Mouse (Mus musculus) C2C12 (cell line): ENCODE results near the gene Gm37240. TPM values are rescaled to one million over a fixed set of nuclear protein-coding genes. Genes with fewer than 3 reads are reported as not detected.

Experiments used
- H3K27me3 ChIP-seq: one replicate; pipeline ENCODE4 v1.6.1; 2011; ENCODE audit not compliant: control insufficient read depth, insufficient read depth, insufficient read length
- H3K36me3 ChIP-seq: one replicate; pipeline ENCODE4 v1.6.1; 2011; ENCODE audit not compliant: control insufficient read depth, insufficient read depth
- H3K4me3 ChIP-seq: one replicate; pipeline ENCODE4 v1.5.1; 2011; ENCODE audit warnings: mild to moderate bottlenecking, control low read depth; ENCODE audit not compliant: poor library complexity, insufficient read depth, severe bottlenecking
- H3K79me2 ChIP-seq: one replicate; pipeline ENCODE4 v1.6.1; 2011; ENCODE audit not compliant: control insufficient read depth, insufficient read depth
- H3K79me3 ChIP-seq: one replicate; pipeline ENCODE4 v1.6.1; 2011; ENCODE audit warnings: low read depth, control low read depth
- H3ac ChIP-seq: one replicate; pipeline ENCODE3; 2011; ENCODE audit warnings: low read depth; ENCODE audit not compliant: control insufficient read depth, insufficient read length
- CEBPB ChIP-seq: IDR thresholded peaks from one replicate; pipeline ENCODE4 v1.6.1; 2011; ENCODE audit warnings: low read depth, mild to moderate bottlenecking, control low read depth, moderate library complexity
- CTCF ChIP-seq: IDR thresholded peaks from one replicate; pipeline ENCODE4 v1.5.1; 2011; ENCODE audit not compliant: control insufficient read depth, insufficient read depth, insufficient read length
- FOSL1 ChIP-seq: IDR thresholded peaks from one replicate; pipeline ENCODE4 v1.8.0; 2011; ENCODE audit warnings: mild to moderate bottlenecking, low read length; ENCODE audit not compliant: poor library complexity, insufficient read depth, severe bottlenecking
- MAX ChIP-seq: IDR thresholded peaks from one replicate; pipeline ENCODE4 v1.6.1; 2011; ENCODE audit warnings: mild to moderate bottlenecking, control low read depth
- MYOD1 ChIP-seq: IDR thresholded peaks from one replicate; pipeline ENCODE4 v1.6.1; 2011; ENCODE audit warnings: low read depth; ENCODE audit not compliant: control insufficient read depth, insufficient read length
- MYOG ChIP-seq: IDR thresholded peaks from one replicate; pipeline ENCODE4 v1.6.1; 2011; ENCODE audit not compliant: control insufficient read depth, insufficient read length; ENCODE audit errors: extremely low read depth
- USF1 ChIP-seq: IDR thresholded peaks from one replicate; pipeline ENCODE4 v1.6.1; 2011; ENCODE audit warnings: low read depth, mild to moderate bottlenecking, control low read depth, moderate library complexity
- long read RNA-seq, 2 experiments: library from polyadenylated mRNA; unstranded; transcript quantifications; one replicate each; pipeline ENCODE4 v2.0.0; 2019 to 2020
- polyA plus RNA-seq: library from polyadenylated mRNA; unstranded; fragments of >200 nt; fragmentation: generic; extraction: Trizol; gene quantifications from one replicate; pipeline ENCODE4 v1.2.1, GENCODE M21; 2012; ENCODE audit warnings: missing spikeins

The Gm37240 gene
- polyA plus RNA-seq = 7.3 TPM
- long read RNA-seq, experiment 1, partial matches to known transcripts = 0 of 2 reads
- long read RNA-seq, experiment 1, other reads (novel, unspliced or antisense) = 2 of 2 reads
- long read RNA-seq, experiment 2, partial matches to known transcripts = 0 of 1 reads
- long read RNA-seq, experiment 2, other reads (novel, unspliced or antisense) = 1 of 1 reads

GRCm38 (mm10) chr3:85887239-85887827 lies at the start of gene Gm37240, which contains the start of gene Glt28d2:
Gene Gm37240 (minus strand): TSS chr3:85887518.
Gene Glt28d2 (minus strand): TSS chr3:85887516.
- H3K4me3 ChIP-seq = peak within 1 kb of the TSS; percentile 54
- H3K79me2 ChIP-seq = peaks cover 43% of the 10 kb centered on the region
- H3K36me3 ChIP-seq = no peaks in the 10 kb centered on the region
- H3K79me3 ChIP-seq = peaks cover 23% of the 10 kb centered on the region
- TF ChIP-seq MYOD1 (no peak), MAX (peak; percentile 67)
- H3K27me3 ChIP-seq = no peaks in the 10 kb centered on the region
- H3ac ChIP-seq = peak within 1 kb of the TSS; percentile 74

DNA sequence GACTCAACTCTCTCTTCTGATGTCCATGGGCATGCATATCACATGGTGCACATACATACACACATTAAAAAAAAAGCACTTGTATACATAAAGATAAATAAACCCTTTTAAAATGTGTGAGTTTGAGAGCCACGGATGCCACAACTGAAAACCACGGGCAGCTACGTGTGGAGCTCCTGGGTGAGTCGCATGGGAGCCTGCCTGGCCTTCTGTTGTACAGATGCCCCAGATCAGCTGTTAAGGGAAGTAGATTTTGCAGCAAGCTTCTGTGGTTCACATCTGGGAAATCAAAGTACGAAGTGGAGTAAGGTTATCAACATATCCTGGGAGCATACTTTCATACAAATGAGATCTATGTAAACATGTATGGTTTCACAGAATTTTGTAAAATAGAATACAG lies 46.3 kb upstream of the Gm37240 start:
- Histone ChIP-seq H3K27me3 (no peaks in the 10 kb centered on the region), H3K79me3 (no peaks in the 10 kb centered on the region), H3ac (no peak overlapping the region), H3K79me2 (no peaks in the 10 kb centered on the region), H3K36me3 (no peaks in the 10 kb centered on the region), H3K4me3 (no peak overlapping the region)
- no peak for TF ChIP-seq FOSL1
- no peak for TF ChIP-seq CEBPB
- no peak for TF ChIP-seq CTCF
- TF ChIP-seq MYOG = no peak
- TF ChIP-seq MYOD1 = no peak
- TF ChIP-seq USF1 = no peak
- TF ChIP-seq MAX = no peak

- Histone ChIP-seq H3K4me3 (no peak overlapping the region), H3K27me3 (no peaks in the 10 kb centered on the region), H3K36me3 (no peaks in the 10 kb centered on the region), H3K79me3 (no peaks in the 10 kb centered on the region), H3K79me2 (no peaks in the 10 kb centered on the region), H3ac (no peak overlapping the region)
- TF ChIP-seq MYOG (no peak), CEBPB (no peak), USF1 (no peak), FOSL1 (no peak), CTCF (no peak), MYOD1 (no peak), MAX (no peak)
These were observed 44.5 kb upstream of the Gm37240 start for GRCm38 (mm10) chr3:85931859-85932258.

- H3K79me2 ChIP-seq = no peaks in the 10 kb centered on the region
- H3ac ChIP-seq = no peak overlapping the region
- H3K27me3 ChIP-seq = no peaks in the 10 kb centered on the region
- no peaks in the 10 kb centered on the region for H3K79me3 ChIP-seq
- TF ChIP-seq MYOD1 (no peak), CEBPB (no peak), MAX (no peak), MYOG (no peak), FOSL1 (no peak), CTCF (no peak), USF1 (no peak)
- no peak overlapping the region for H3K4me3 ChIP-seq
- no peaks in the 10 kb centered on the region for H3K36me3 ChIP-seq
These were observed 43.4 kb upstream of the Gm37240 start for GRCm38 (mm10) chr3:85930671-85931255.

DNA sequence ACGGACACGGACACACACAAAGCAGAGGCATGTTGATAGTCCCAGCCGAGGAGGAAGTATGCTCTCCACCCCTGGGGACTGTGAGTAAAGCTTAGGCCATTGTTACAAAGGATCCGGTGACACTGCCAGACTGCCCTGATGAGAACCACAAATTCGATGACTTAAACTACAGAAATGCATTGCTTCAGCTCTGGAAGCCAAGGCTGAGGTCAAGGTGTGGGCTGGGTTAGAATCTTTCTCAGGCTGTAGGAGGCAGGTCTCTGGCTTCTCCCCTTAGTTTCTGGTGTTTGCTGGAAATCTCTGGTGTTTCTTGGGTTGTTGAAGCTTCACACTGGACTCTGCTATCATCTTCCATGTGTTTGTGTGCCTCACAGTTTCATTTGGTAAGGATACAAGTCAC lies 42.4 kb upstream of the Gm37240 start:
- TF ChIP-seq MYOG = no peak
- no peak for TF ChIP-seq CEBPB
- TF ChIP-seq CTCF = no peak
- TF ChIP-seq USF1 = no peak
- no peak for TF ChIP-seq MAX
- TF ChIP-seq FOSL1 = no peak
- TF ChIP-seq MYOD1 = no peak
- no peaks in the 10 kb centered on the region for H3K27me3 ChIP-seq
- no peaks in the 10 kb centered on the region for H3K79me3 ChIP-seq
- H3K79me2 ChIP-seq = no peaks in the 10 kb centered on the region
- H3K4me3 ChIP-seq = no peak overlapping the region
- no peaks in the 10 kb centered on the region for H3K36me3 ChIP-seq
- no peak overlapping the region for H3ac ChIP-seq

DNA sequence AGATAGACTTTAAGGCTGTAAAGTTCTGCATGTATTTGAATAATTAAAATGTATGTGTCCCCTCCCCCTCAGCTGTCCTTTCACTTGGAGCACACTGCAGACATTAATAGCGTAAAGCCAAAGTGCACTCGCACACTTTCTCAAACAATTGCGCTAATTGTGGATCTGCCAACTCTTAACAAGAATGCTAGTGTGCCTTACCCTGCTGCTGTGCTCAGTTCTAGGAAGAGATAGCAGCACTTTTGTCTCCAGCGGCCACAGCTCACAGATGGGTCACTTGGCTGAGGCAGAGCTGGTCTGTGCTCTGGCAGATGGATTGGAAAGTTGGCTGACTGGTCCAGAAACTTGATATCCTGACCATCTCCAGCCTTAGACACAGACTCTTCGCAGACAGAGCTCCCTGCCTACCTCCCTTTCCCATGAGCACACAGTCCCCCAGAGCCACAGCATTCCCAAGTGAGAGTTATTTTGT lies 40.9 kb upstream of the Gm37240 start:
- no peak overlapping the region for H3ac ChIP-seq
- no peak for TF ChIP-seq CEBPB
- no peak for TF ChIP-seq MYOD1
- TF ChIP-seq MYOG = no peak
- no peak for TF ChIP-seq CTCF
- no peak for TF ChIP-seq MAX
- TF ChIP-seq USF1 = no peak
- no peak for TF ChIP-seq FOSL1
- no peaks in the 10 kb centered on the region for H3K79me2 ChIP-seq
- no peaks in the 10 kb centered on the region for H3K79me3 ChIP-seq
- H3K4me3 ChIP-seq = no peak overlapping the region
- no peaks in the 10 kb centered on the region for H3K27me3 ChIP-seq
- no peaks in the 10 kb centered on the region for H3K36me3 ChIP-seq
